Mouse (Mus musculus): ENCODE data around the gene Thra.

- TF ChIP-seq CTCF (IDR thresholded peaks at IDR 0.05; ENCODE audit: extremely low read depth, insufficient read depth, insufficient read length, insufficient replicate concordance) (no peak), POLR2A (IDR thresholded peaks at IDR 0.05; ENCODE audit: low read depth, low read length) (no peak; the same call in 1 of the 2 replicates)
Measured at GRCm38 (mm10) chr11:98774582-98775347, 34.3 kb downstream of the Thra start, which contains the start of gene Nr1d1.

Measured in spleen, adult 2 months (tissue).